Mouse (Mus musculus) spleen, adult 18-20 months (tissue): ENCODE measurements around the gene Paxbp1.
"Not testable (repeated sequence)": the region's sequence is repeated elsewhere in the genome, so short reads cannot be mapped to it uniquely, and the experiment has no call there.

Experiments used
- DNase-seq, 2 experiments: peaks; one replicate each; pipeline ENCODE4 v3.0.0; 2022; ENCODE audit warnings: mixed read lengths in 2 of 2

Gene Paxbp1

GRCm38 (mm10) chr16:91044270-91045182 is at the start of gene Paxbp1:
Gene Paxbp1 (minus strand): TSS chr16:91044543.
- peak; percentile 96 to 98 for DNase-seq

GRCm38 (mm10) chr16:91086642-91087306 is 42.4 kb upstream of the Paxbp1 start:
- no peak for DNase-seq

DNA sequence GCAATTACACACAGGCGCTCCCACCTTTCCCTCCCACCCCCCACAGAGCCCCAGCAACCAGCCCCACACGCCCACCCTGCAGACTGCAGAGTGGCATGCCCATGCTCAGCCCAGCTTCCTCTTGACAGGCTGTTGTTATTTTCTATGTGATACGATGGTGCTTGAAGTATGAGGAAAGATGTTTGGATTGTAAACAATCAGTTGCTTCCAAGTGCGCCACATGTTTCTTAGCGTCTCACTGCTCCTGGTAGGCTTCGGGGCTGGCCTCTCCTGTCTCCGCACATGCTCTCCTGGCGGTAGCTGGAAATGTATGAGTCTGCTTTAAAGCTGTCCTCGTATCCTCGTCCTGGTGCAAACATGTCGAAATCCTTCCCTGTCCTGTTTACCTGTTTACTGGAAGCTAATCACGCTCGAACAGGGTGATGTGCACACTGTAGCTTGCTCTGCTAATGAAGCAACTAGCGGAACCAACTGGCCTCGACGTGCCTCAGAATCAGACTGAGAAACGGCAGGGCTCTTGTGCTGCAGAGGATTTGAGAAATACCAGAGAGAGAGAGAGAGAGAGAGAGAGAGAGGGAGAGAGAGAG is 41.0 kb upstream of the Paxbp1 start:
- DNase-seq: no peak

DNA sequence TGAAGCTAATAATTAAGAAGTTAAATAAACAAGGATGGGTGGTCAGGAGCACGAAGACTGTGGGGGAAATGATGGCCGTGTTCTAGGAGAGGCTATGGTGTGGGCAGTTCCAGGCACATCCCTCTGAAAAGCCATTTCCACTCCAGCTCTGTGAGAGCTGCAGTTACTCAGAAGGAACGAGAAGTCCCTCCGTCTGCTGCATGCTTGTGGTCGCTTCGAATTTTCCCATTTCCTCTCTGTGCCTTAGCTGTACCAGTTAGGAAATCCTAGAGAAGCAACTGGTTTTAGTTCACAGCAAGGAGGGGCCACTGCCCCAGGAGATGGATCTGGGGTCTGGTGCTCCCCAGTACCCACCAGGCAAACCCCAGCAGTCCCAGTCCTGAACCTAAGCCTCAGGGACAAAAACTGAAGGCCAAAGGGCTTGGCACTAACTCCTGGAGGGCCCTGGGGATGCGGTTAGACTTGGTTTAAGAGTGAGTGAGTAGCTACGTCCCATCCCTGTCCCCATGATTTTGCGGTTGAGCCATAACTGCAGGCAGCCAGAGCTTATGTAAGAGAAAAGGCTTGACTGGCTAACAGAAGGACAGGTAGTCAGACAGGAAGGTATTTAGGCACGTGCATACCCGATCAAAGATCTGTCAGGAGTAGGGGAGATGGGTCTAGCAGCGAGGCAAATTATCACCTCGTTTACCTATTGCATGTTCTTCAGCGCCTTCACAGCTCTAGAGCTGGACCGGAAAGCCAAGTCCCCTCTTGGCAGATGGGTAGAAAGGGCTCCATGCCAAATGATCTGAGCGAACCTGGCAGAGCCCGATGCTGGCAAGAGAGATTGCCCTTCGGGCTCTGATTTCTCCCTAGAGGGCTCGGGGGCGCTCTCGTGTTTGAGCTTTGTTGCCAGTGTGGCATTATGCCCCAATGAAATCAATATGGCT is 40.2 kb upstream of the Paxbp1 start:
- no peak for DNase-seq

DNA sequence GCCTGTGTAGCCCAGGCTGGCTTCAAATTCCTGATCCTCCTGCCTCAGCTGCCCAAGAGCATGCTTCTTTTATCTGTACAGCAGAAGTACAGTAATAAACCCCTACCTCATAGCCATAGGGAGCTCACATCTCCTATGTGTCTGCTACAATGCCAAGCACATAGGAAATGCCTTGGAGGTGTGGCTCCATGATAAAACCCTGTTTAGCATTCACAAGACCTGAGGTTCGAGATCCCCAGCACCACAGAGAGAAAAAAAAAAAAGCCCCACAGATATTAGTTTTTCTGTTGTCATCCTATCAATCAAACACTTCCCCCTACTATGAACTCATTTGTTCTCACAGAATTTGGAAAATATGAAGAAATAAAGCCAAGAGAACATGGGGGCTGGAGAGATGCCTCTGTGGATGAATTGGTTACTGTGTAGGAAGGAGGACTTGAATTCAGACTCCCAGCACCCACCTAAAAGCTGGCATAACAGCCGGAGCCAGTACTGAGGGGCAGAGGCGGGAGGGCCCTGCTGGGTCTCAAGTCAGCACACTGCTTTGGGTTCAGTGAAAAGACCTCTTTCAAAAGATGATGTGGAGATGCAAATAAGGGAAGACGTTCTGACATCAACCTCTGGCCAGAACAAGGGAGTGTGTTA is 38.8 kb upstream of the Paxbp1 start:
- DNase-seq: no peak

DNA sequence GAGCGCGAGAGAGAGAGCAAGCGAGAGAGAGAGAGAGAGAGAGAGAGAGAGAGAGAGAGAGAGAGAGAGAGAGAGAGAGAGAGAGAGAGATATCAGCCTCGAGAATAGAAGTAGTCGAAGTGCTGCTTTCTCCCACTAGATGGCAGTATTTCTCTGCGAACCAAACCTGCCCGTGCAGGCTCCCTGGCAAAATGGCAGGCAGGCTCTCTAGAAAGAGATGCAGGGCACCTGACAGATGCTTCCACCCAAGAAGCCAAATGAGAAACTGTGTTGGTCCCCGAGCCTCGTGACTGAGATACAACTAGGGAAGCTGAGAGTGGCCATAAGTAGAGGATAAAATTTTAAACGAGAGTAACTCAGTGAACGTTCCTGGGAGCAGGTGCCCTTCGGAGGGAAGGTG is 37.2 kb upstream of the Paxbp1 start:
- DNase-seq: peak; percentile 18 to 58

GRCm38 (mm10) chr16:91076180-91076579 is 31.8 kb upstream of the Paxbp1 start:
- DNase-seq: peak in 1 of 2 experiments; percentile 38

DNA sequence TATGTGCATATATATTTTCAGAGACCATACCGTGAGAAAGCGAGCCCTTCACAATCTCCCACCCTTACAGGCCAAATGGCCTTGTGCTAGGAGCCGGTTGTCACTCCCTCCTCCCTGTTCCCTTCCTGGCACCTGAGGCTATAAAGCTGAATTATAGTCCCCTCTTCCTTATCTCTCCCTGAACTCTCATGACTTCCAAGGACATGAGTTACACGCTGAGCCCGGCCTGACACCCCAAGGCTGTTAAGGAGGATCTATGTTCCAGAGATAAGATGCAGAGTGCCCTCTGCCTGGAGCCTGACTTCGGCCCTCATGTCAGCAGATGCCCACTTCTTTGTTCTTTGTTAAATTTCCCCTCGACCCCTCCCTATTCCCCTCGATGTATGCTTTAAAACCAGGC is 31.1 kb upstream of the Paxbp1 start:
- not testable (repeated sequence) for DNase-seq

DNA sequence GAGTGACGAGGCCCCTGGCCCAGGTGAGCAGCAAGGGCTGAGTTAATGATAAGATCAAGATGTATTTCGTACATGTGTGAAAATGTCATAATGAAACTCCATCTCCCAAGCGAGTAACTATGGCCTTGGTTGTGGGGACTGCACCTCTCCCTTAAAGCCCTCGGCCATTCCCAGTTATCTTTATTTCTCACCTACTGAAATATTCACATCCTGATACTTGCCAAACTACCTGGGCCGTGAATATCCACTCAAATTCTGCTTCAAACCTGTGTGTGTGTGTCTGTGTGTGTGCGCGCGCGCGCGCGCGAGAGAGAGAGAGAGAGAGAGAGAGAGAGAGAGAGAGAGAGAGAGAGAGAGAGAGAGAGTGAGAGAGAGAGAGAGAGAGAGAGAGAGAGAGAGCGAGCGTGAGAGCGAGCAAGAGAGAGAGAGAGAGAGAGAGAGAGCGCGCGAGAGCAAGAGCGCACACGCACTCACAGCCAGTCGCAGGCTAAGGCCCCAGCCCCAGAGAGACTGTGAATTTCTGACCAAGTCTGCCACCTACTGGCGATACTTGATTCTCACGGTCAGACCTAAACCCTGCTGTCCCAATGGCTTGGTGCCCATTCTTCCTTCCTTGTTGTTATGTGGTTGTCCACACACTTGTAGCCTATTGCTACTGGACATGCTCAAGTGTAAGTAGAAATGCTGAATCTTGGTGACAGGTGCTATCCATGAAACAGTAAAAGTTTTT is 29.0 kb upstream of the Paxbp1 start:
- DNase-seq: peak; percentile 55 to 72

GRCm38 (mm10) chr16:91072256-91072655 is 27.9 kb upstream of the Paxbp1 start:
- no peak for DNase-seq

DNA sequence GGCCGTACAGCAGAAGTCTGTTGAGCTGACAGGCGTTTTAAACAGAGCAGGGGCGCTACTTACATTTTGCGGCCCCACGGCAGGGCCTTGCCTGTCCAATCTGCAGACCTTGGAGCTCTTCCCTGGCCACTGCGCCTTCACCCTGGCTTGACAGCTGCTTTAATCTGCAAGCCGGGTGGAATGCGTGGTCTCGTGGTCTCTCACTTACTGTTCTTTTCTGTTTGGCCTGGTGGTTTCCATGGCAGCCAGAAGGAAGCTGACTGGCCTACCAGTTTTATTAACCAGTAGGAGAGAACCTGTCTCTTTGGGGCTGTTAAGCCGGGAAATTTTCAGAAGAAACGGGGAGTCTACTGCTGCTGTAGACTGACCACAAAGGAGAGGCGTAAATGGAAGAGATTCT is 24.6 kb upstream of the Paxbp1 start:
- no peak for DNase-seq

- no peak for DNase-seq
These were observed 22.8 kb upstream of the Paxbp1 start for GRCm38 (mm10) chr16:91067122-91067521.

DNA sequence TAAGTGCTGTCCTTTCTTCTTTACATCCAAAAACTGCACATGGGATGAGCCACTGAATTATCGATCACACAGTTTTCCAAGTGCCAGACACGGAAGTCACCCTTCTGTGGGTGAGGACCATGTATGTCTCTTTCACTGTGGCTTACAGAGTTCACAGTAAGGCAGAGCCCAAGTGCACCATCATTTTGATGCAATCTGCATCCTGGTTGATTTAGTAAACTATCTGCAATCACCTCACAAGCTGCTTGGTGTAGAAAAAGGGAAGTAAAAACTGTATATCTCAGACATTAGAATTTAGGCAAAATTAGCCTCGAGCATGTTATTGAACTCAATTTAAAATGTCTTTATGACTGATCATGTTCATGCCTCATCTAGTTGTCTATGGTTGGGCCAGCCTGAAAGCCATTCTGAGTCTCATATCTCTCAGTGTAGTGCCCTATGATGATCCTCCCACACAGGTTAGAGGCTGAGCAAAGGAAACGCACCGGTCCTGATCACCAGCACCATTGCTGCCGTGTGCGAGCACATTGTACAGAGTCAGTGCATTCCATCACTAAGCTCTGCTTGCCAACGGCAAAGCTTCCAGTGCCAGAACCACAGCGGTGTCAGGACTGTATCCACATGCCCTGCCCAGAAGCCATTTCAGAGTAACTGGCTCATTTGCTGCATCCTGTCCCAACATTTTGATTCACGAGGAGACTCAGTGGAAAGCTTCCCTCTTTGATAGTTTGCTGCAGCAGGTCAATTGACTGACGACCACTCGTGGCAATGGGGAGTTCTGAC is 20.4 kb upstream of the Paxbp1 start:
- DNase-seq: no peak

DNA sequence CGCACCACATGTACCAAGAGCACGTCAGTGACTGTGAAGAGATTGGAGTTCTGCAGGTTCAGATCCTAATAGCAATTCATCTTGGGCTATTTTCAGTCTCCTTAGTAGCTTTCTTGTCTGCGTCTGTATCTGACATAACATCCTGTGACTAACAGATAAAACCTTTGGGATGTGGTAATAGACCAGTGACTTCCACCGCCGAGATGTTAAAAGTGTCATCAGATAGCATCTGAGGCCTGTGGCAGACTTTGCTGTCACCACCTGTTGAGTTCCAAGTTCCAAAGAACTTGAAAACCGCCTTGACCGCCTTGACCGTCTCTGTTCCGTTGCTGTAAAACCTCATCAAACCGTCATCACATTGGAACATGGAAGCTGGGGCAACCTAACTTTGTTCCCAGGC is 19.4 kb upstream of the Paxbp1 start:
- DNase-seq: no peak

DNA sequence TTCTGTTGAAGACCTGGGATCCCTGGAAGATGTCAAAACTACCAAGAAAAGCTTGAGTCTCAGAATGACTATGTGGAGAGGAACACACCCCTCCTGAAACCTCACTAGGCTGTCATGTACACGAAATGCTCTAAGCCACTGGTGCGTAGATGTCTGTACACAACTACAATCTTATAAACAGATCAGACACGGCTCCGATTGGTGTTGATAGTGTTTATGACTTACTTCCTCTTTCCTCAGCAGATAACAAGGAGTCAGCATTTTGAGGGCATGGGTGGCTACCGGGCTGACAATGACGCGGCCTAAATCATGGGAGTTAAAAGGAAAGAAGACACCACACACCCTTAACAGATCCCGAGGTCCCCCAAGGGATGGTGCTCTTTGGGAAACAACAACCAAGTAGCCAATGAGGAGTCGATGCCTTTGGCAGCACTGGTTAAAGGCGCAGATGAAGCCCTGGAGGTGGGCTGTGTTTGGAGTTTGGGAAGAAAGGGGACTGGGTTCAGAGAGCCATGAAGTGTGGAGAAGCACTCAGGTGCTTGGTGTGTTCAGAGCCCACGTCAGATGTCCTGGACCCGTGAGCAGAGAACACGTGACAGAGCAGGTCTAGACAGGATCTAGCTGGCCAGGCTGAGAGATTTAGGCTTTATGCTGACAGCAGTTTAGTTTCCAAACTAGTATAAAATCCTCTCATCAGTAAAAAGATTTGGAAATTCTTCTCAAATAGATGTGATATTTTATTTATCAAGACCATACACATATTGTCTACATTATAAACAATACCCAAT is 17.4 kb upstream of the Paxbp1 start:
- no peak for DNase-seq

DNA sequence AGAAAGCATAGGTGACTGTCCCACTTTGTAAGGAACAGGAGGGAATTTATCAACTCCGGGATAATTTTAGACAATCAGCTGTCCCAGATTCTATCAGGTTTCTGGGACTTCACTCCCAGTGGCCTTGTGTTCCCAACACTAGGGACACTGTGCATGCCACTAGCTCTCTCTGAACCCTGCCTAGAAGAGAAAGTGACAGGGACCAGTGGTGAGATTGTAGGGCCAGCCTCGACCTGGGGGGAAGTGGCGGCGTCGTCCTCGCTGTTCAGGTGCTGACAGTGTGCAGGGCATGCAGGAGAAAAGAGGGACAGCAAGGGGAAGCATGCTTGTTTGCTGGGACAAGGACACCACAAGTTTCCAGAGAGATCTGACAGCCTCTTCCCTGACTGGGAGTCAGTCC is 13.4 kb upstream of the Paxbp1 start:
- no peak for DNase-seq

- no peak for DNase-seq
These were observed 12.9 kb upstream of the Paxbp1 start for GRCm38 (mm10) chr16:91057261-91057660.

- no peak for DNase-seq
These were observed 11.9 kb upstream of the Paxbp1 start for GRCm38 (mm10) chr16:91056043-91056821.

- DNase-seq: no peak
These were observed 10.8 kb upstream of the Paxbp1 start for GRCm38 (mm10) chr16:91055150-91055549.
